Mouse (Mus musculus) urinary bladder, postnatal 25 days (tissue): ENCODE measurements around the gene Afap1.

Source experiments
- DNase-seq: peaks from one replicate; pipeline ENCODE4 v3.0.0; 2022; ENCODE audit warnings: low spot score

Afap1 gene

GRCm38 (mm10) chr5:35973800-35974199, 80.7 kb downstream of the Afap1 start:
- DNase-seq = peak; percentile 75

GRCm38 (mm10) chr5:35974265-35974664, 81.1 kb downstream of the Afap1 start:
- no peak for DNase-seq

- DNase-seq = peak; percentile 85
Measured at GRCm38 (mm10) chr5:35975681-35976080, 82.6 kb downstream of the Afap1 start.

DNA sequence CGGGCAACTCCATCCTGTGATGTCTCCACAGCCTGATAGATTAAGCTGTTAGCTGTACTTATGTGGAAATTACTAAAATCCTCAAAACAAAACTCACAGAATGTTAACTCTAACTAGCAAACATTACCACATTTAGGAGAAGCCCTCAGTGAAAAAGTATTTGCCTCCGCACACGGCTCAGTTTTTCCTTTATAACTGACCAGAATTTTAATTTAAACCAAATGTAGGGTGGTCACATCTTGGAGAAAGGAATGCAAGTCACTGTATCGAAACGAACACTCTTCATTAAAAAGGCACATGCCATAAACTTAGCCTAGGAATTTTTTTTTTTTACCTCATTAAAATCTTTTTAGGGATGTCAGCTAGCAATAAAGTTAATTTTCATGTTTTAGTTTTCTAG, 87.4 kb downstream of the Afap1 start:
- no peak for DNase-seq

GRCm38 (mm10) chr5:35981341-35981740, 88.2 kb downstream of the Afap1 start:
- no peak for DNase-seq

GRCm38 (mm10) chr5:35981976-35982375, 88.9 kb downstream of the Afap1 start:
- peak; percentile 84 for DNase-seq

DNA sequence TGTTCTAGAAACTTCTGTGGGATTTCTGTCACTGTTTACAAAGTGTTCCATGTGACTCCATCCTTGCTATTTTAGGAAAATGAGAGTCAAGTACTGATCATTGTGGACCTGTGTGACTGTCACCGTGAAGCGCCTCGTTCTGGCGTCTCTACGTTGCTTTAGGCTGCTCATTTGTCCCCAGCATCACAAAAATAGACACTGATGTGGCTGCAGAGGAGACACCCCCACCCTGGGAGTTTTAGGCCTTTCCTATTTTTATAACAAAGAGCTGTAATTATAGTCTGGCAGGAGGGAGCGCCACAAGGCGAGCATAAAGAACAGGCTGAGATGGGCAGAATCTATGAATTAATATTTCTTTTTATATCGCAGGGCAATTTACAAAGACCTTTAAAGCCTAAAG, 92.5 kb downstream of the Afap1 start:
- no peak for DNase-seq

DNA sequence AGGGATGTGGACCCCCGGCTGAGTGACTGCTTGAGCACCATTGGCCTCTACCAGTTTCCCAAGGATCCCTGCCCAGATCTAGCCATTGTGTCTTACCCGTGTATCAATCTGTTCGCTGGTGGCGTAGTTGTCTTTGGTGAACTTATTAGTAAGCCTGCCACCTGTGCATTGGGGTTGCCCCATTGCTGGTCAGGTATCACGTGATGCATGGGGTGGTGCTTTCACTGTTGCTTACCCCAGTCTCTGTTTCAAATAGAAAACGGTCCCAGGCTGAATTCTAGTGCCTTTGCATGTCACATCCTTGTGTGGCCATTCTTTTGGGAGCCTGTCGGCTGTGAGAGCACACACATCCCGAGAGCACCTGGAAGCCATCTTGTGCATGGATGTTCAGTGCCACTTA, 95.0 kb downstream of the Afap1 start:
- DNase-seq = no peak

DNA sequence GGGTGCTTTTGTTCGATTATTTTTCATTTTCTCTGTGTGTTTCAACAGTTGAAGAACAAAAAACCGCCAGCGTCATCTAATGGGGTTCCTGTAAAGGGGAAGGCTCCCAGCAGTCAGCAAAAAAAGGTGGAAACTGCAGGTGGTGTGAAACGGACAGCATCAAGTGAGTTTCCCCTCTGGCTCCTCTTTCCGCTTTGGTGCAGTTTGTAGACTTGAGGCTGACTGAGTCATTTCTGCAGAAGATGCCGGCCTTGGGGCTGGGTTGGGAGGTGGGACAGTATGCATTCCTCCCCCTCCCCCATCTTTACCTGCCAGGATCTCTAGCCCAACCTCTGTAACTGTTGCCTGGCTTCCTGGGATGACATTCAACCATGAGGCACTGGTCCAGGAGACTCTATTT, 96.4 kb downstream of the Afap1 start:
- DNase-seq = no peak

DNA sequence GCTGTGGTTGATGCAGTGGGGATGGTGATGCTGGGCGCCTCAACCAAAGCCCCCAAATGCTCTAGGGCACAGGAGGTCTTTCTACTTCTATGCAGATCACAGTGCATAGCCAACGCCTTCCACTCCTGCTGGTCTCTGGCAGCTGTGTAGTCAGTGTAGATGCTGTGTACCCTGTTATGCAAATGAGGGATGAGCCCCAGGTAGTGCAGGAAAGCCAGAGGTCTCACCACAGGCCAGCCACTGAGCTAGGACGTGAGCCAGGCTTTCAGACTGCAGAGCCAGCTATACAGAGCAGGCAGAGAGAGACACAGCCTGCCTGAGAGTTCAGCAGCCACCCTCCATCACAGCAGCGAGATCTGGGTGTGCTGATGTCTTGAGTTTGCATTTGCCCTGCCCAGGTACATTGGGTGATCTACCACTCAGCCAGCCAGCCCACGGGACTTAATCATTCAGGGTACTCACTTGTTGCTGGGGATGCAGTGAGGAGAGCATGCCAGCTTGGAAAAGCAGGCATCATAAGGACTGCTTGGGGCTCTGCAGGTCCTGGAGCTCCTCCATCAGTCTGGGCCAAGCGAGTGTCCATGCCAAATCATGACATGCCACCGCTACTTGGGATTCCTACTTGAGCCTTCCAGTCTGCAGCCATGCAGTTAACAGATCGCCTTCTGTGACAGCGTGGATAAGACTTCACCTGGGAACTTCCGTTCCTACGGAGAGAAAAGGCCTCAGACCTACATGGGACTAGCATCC, 97.0 kb downstream of the Afap1 start:
- no peak for DNase-seq

- no peak for DNase-seq
Measured at GRCm38 (mm10) chr5:36003797-36004196, 110.7 kb downstream of the Afap1 start.

- no peak for DNase-seq
Measured at GRCm38 (mm10) chr5:36006106-36006505, 113.0 kb downstream of the Afap1 start.

- no peak for DNase-seq
Measured at GRCm38 (mm10) chr5:36006586-36006985, 113.5 kb downstream of the Afap1 start.

GRCm38 (mm10) chr5:36007649-36008048, 114.5 kb downstream of the Afap1 start:
- no peak for DNase-seq

DNA sequence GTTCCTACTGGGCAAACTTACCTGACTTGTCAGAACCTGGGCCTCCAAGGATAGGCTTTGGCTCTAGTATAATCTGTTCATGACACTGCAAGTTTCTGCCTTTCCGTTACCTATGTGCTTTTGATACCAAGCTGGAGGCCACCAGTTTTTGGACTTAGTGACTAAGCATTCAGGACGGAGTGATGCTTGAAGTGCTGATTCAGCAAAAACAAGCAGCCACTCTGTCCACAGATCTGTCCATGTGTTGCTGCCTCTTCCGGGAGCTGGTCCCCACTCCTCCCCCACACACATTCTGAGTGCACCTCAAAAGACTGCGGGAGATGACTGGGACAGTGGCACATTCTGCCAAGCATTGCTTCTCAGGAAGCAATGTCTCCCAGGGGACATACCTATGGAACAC, 116.3 kb downstream of the Afap1 start:
- DNase-seq = no peak

- no peak for DNase-seq
Measured at GRCm38 (mm10) chr5:36018366-36018765, 125.2 kb downstream of the Afap1 start.

- no peak for DNase-seq
Measured at GRCm38 (mm10) chr5:36021091-36021490, 128.0 kb downstream of the Afap1 start.

- no peak for DNase-seq
Measured at GRCm38 (mm10) chr5:36022361-36022760, 129.2 kb downstream of the Afap1 start.

DNA sequence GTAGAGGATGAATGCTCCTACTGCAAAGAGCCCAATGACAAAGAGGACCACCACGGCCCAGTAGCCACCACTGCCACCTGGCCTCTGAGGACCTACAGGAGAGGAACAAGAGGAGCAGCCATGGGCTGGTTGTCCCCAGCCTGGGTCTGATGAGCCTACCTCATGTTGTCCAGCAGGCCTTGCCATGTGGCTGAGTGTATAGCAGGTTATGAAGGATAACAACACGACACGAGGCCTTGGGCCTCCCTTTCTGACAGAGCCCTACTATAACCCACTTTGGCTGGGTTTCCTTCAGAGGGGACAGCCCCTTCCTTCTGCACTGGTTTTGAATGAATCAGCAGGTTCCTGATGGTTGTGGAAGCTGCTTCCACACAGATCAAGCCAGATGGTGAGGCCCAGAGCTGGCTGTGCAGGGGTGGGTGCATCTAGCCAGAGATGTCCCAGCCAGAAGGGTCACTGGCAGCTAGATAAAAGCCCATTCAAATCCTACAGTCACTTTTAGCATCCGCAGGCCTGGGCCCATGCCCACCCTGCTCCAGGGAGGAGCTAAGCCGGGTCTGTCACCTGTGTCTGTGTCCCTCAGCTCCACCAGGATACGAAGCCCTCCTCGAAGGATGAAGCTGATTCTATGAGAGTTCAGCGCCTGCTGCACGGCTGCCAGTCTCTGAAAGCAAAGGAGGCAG, 131.0 kb downstream of the Afap1 start:
- DNase-seq = no peak

- DNase-seq = no peak
Measured at GRCm38 (mm10) chr5:36025076-36025475, 132.0 kb downstream of the Afap1 start.

- peak; percentile 27 for DNase-seq
Measured at GRCm38 (mm10) chr5:36033531-36034426, 140.7 kb downstream of the Afap1 start.

GRCm38 (mm10) chr5:36039596-36039995, 146.5 kb downstream of the Afap1 start:
- DNase-seq = no peak
